Mouse (Mus musculus) erythroblast, embryonic 14.5 days (primary cell): Measurements from ENCODE around the gene Hapln2. TPM values are rescaled to one million over a fixed set of nuclear protein-coding genes. Genes with fewer than 3 reads are reported as not detected.

Experiments
- H3K27me3 ChIP-seq: 2 replicates; pipeline ENCODE4 v1.6.1; 2012; ENCODE audit warnings: inconsistent platforms; ENCODE audit not compliant: control insufficient read depth
- H3K36me3 ChIP-seq: 2 replicates; pipeline ENCODE4 v1.6.1; 2012; ENCODE audit warnings: mild to moderate bottlenecking, inconsistent platforms; ENCODE audit not compliant: control insufficient read depth
- H3K4me1 ChIP-seq: 2 replicates; pipeline ENCODE4 v1.6.1; 2012; ENCODE audit warnings: inconsistent platforms; ENCODE audit not compliant: control insufficient read depth
- H3K4me3 ChIP-seq: replicated peaks from 2 replicates; pipeline ENCODE3; 2012; ENCODE audit warnings: moderate library complexity, mild to moderate bottlenecking, inconsistent platforms
- H3K9me3 ChIP-seq: 2 replicates; pipeline ENCODE4 v1.6.1; 2012; ENCODE audit warnings: low read length, inconsistent platforms, mixed read lengths; ENCODE audit not compliant: control insufficient read depth
- GATA1 ChIP-seq: IDR thresholded peaks from 2 replicates; pipeline ENCODE4 v1.6.1; 2012; ENCODE audit warnings: low read length, inconsistent platforms, mixed read lengths
- TAL1 ChIP-seq: IDR thresholded peaks from 3 replicates; pipeline ENCODE4 v1.6.1; 2012; ENCODE audit warnings: low read length, inconsistent platforms, mixed read lengths
- polyA plus RNA-seq: library from polyadenylated mRNA; stranded (reverse); fragments of >175 nt; gene quantifications from 2 replicates; pipeline ENCODE4 v1.2.3, GENCODE M21; 2012

Gene Hapln2
- polyA plus RNA-seq, 1 experiment, result not detected

DNA sequence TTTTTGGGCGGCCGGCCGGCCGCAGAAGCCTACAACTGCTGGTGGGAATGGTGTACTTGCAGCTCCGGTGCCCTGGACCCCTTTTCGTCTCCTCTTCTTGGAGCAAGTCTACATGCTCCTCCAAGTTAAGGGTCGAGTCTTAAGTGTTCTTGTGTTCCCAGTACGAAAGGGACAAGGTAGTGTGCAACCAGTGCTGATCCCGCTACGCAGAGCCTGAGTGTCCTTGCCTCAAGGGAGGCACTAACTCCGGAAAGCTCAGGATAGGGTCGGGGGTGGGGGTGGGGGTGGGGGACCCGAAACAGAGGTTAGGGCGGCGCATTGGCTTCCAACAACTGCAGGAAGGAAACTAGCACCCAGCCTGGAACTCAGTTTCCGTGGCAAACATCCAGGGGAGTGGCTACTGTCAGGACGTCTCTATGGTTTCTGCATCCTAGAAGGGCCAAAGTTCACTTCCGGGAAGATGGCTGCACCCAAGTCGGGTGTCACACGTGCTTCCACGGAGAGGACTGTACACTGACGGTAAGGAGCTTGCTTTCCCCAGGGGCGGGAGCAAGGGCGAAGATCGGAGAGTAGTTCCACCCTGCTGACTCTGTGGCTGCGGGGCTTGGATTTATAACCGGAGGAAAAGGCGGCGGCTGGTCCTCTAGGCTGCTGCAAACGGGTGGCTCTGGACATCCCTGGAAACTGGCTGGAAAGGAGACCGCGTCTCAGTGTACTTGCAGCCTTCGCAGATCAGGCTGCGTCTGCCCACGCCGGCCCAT lies 15.5 kb upstream of the Hapln2 start, which contains the start of gene Gpatch4:
TSS of gene Gpatch4 (plus strand) at position 448 of the 761 bp plus-strand sequence.
- Histone ChIP-seq H3K9me3 (no peaks in the 10 kb centered on the region), H3K27me3 (peaks cover 21% of the 10 kb centered on the region), H3K36me3 (peaks cover 5% of the 10 kb centered on the region), H3K4me1 (peaks cover 17% of the 10 kb centered on the region), H3K4me3 (peak within 1 kb of the TSS; percentile 84)
- TF ChIP-seq TAL1 (no peak), GATA1 (no peak)

- H3K9me3 ChIP-seq, result no peaks in the 10 kb centered on the region
- peaks cover 33% of the 10 kb centered on the region for H3K27me3 ChIP-seq
- H3K4me3 ChIP-seq, result no peak overlapping the region
- no peaks in the 10 kb centered on the region for H3K4me1 ChIP-seq
- TF ChIP-seq TAL1, result no peak
- TF ChIP-seq GATA1, result no peak
- no peaks in the 10 kb centered on the region for H3K36me3 ChIP-seq
Observed at GRCm38 (mm10) chr3:88035561-88036293, 8.3 kb upstream of the Hapln2 start.

DNA sequence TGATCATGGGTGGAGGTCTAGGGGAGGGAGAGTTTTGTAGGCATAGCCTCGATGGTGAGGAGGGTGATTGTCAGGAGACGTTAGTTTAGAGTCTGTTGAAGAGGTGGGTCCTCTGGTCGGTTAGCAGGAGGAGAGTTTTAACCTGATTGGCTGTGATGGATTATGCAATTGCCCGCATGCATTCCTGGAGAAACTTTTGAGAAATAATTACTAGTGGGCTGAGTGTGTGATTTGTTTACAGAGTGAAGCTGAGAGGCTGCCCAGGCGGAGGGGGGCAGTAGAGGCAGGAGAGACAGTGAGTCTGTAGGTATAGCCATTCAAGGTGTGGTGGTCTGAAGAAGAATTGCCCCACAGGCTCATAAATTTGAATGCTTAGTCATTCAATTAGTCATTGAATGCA lies 6.1 kb upstream of the Hapln2 start:
- Histone ChIP-seq H3K9me3 (peaks cover under 1% of the 10 kb centered on the region; the same call in 1 of the 2 replicates), H3K36me3 (no peaks in the 10 kb centered on the region), H3K4me1 (no peaks in the 10 kb centered on the region), H3K4me3 (no peak overlapping the region), H3K27me3 (peaks cover 31% of the 10 kb centered on the region)
- TF ChIP-seq TAL1, result no peak
- TF ChIP-seq GATA1, result no peak

GRCm38 (mm10) chr3:88030608-88031395 lies 3.4 kb upstream of the Hapln2 start:
- Histone ChIP-seq H3K27me3 (peaks cover 45% of the 10 kb centered on the region), H3K36me3 (no peaks in the 10 kb centered on the region)

GRCm38 (mm10) chr3:88026823-88027222 lies 560 bp downstream of the Hapln2 start:
- Histone ChIP-seq H3K4me3 (no peak overlapping the region), H3K36me3 (no peaks in the 10 kb centered on the region), H3K27me3 (peaks cover 78% of the 10 kb centered on the region), H3K4me1 (peaks cover 14% of the 10 kb centered on the region), H3K9me3 (peaks cover 20% of the 10 kb centered on the region)
- no peak for TF ChIP-seq TAL1
- no peak for TF ChIP-seq GATA1

More at GRCm38 (mm10) chr3:88030608-88031395, 3.4 kb upstream of the Hapln2 start:
- TF ChIP-seq GATA1 (no peak), TAL1 (no peak)
- H3K4me1 ChIP-seq, result no peaks in the 10 kb centered on the region
- H3K9me3 ChIP-seq, result peaks cover 8% of the 10 kb centered on the region
- no peak overlapping the region for H3K4me3 ChIP-seq

- peaks cover 83% of the 10 kb centered on the region for H3K27me3 ChIP-seq
- peaks cover 19% of the 10 kb centered on the region for H3K9me3 ChIP-seq
- H3K4me3 ChIP-seq, result peak overlapping the region; percentile 49
- TF ChIP-seq GATA1 (no peak), TAL1 (no peak)
- no peaks in the 10 kb centered on the region for H3K36me3 ChIP-seq
- H3K4me1 ChIP-seq, result peaks cover 14% of the 10 kb centered on the region
Observed at GRCm38 (mm10) chr3:88023192-88024074, 4.0 kb downstream of the Hapln2 start.

- H3K4me3 ChIP-seq, result peak overlapping the region; percentile 49
- peaks cover 12% of the 10 kb centered on the region for H3K9me3 ChIP-seq
- peaks cover 14% of the 10 kb centered on the region for H3K4me1 ChIP-seq
- no peak for TF ChIP-seq GATA1
- no peak for TF ChIP-seq TAL1
- no peaks in the 10 kb centered on the region for H3K36me3 ChIP-seq
- H3K27me3 ChIP-seq, result peaks cover 86% of the 10 kb centered on the region
Observed at GRCm38 (mm10) chr3:88022322-88023191, 4.8 kb downstream of the Hapln2 start.
